Mouse (Mus musculus): ENCODE data around the gene Cpn1. TPM values are rescaled to one million over a fixed set of nuclear protein-coding genes. Genes with fewer than 3 reads are reported as not detected.

Cpn1 gene
- polyA plus RNA-seq, 1 experiment, result not detected

GRCm38 (mm10) chr19:43944566-43944965 is 41.8 kb downstream of the Cpn1 start:
- 84% methylated on average over 8 of the region's 8 CpGs for WGBS
- Histone ChIP-seq H3K4me1 (ENCODE audit: control insufficient read depth, insufficient read depth, low read length) (no peaks in the 10 kb centered on the region), H3K27ac (ENCODE audit: control insufficient read depth, insufficient read depth, low read depth, low read length, poor library complexity) (no peak overlapping the region), H3K4me3 (replicated peaks; ENCODE audit: control insufficient read depth, low read depth, low read length) (no peak overlapping the region)
- TF ChIP-seq CTCF (IDR thresholded peaks at IDR 0.05; ENCODE audit: control insufficient read depth, insufficient read depth, low read length) (no peak), POLR2A (IDR thresholded peaks at IDR 0.05; ENCODE audit: borderline replicate concordance, control insufficient read depth, low read depth, low read length) (no peak)

DNA sequence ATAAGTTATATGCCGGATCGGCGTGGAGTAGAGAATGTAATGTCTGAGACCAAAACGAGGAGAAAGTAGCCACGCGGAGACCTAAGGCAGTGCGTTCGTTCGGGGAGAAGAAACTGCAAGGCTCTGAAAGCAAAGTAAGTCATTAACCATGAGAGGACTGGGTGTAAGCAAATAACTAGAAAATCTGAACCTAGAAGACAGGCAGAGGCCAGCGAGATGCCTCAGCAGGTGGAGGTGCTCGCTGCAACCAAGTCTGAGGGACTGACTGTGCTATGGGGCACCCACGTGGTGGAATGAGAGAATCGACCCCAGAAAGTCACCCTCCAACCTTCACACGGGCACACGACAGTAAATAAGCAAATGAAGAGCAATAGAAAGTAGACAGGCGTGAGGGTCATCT is 43.3 kb downstream of the Cpn1 start:
- H3K27ac ChIP-seq (ENCODE audit: control insufficient read depth, insufficient read depth, low read depth, low read length, poor library complexity), result no peak overlapping the region
- H3K4me1 ChIP-seq (ENCODE audit: control insufficient read depth, insufficient read depth, low read length), result no peaks in the 10 kb centered on the region
- 78% methylated on average over 16 of the region's 16 CpGs for WGBS
- H3K4me3 ChIP-seq (replicated peaks; ENCODE audit: control insufficient read depth, low read depth, low read length), result no peak overlapping the region
- TF ChIP-seq CTCF (IDR thresholded peaks at IDR 0.05; ENCODE audit: control insufficient read depth, insufficient read depth, low read length), result no peak
- no peak for TF ChIP-seq POLR2A (IDR thresholded peaks at IDR 0.05; ENCODE audit: borderline replicate concordance, control insufficient read depth, low read depth, low read length)

- no peak for TF ChIP-seq POLR2A (IDR thresholded peaks at IDR 0.05; ENCODE audit: borderline replicate concordance, control insufficient read depth, low read depth, low read length)
- TF ChIP-seq CTCF (IDR thresholded peaks at IDR 0.05; ENCODE audit: control insufficient read depth, insufficient read depth, low read length), result peak; percentile 67
- 3% methylated on average over 94 of the region's 94 CpGs for WGBS
- Histone ChIP-seq H3K27ac (ENCODE audit: control insufficient read depth, insufficient read depth, low read depth, low read length, poor library complexity) (peak within 1 kb of the TSS; percentile 25; the same call in 1 of the 2 replicates), H3K4me1 (ENCODE audit: control insufficient read depth, insufficient read depth, low read length) (no peaks in the 10 kb centered on the region), H3K4me3 (replicated peaks; ENCODE audit: control insufficient read depth, low read depth, low read length) (peak within 1 kb of the TSS; percentile 77)
Measured at GRCm38 (mm10) chr19:43939769-43940689, 46.3 kb downstream of the Cpn1 start, which contains the start of gene Dnmbp. Dnmbp (minus strand) TSS chr19:43940191.

- Histone ChIP-seq H3K4me1 (ENCODE audit: control insufficient read depth, insufficient read depth, low read length) (no peaks in the 10 kb centered on the region), H3K27ac (ENCODE audit: control insufficient read depth, insufficient read depth, low read depth, low read length, poor library complexity) (peak overlapping the region; percentile 25; the same call in 1 of the 2 replicates), H3K4me3 (replicated peaks; ENCODE audit: control insufficient read depth, low read depth, low read length) (peak overlapping the region; percentile 77)
- TF ChIP-seq CTCF (IDR thresholded peaks at IDR 0.05; ENCODE audit: control insufficient read depth, insufficient read depth, low read length), result no peak
- no peak for TF ChIP-seq POLR2A (IDR thresholded peaks at IDR 0.05; ENCODE audit: borderline replicate concordance, control insufficient read depth, low read depth, low read length)
- WGBS, result 9% methylated on average over 16 of the region's 16 CpGs
Measured at GRCm38 (mm10) chr19:43939171-43939768, 47.1 kb downstream of the Cpn1 start.

- no peak overlapping the region for H3K27ac ChIP-seq (ENCODE audit: control insufficient read depth, insufficient read depth, low read depth, low read length, poor library complexity)
- no peaks in the 10 kb centered on the region for H3K4me1 ChIP-seq (ENCODE audit: control insufficient read depth, insufficient read depth, low read length)
- no peak overlapping the region for H3K4me3 ChIP-seq (replicated peaks; ENCODE audit: control insufficient read depth, low read depth, low read length)
- 51% methylated on average over 11 of the region's 11 CpGs for WGBS
- TF ChIP-seq POLR2A (IDR thresholded peaks at IDR 0.05; ENCODE audit: borderline replicate concordance, control insufficient read depth, low read depth, low read length) (no peak), CTCF (IDR thresholded peaks at IDR 0.05; ENCODE audit: control insufficient read depth, insufficient read depth, low read length) (no peak)
Measured at GRCm38 (mm10) chr19:43938355-43938754, 48.0 kb downstream of the Cpn1 start.

GRCm38 (mm10) chr19:43930926-43931325 is 55.4 kb downstream of the Cpn1 start:
- Histone ChIP-seq H3K27ac (ENCODE audit: control insufficient read depth, insufficient read depth, low read depth, low read length, poor library complexity) (no peak overlapping the region), H3K4me1 (ENCODE audit: control insufficient read depth, insufficient read depth, low read length) (no peaks in the 10 kb centered on the region; the same call in 1 of the 2 replicates)
- WGBS, result 33% methylated on average over 6 of the region's 6 CpGs

DNA sequence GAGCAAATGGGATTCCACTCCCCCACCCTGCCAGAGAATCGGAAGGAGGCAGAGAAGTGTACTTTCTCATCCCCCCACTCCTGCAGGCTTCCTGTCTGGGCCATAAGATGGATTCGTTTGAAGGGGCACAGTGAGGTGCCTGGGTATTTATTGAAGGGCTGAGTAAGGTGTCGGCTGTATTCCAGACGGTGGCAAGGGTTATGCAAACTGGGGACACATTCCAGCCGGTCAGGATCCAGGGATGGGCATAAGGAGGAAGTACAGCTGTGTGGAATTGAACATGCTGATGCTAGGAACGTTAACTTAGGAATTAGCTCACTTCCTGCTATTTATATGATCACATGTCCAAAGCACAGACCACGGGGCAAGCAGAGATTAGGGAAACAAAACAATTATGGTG is 56.0 kb downstream of the Cpn1 start:
- Histone ChIP-seq H3K4me1 (ENCODE audit: control insufficient read depth, insufficient read depth, low read length) (no peaks in the 10 kb centered on the region; the same call in 1 of the 2 replicates), H3K4me3 (replicated peaks; ENCODE audit: control insufficient read depth, low read depth, low read length) (no peak overlapping the region), H3K27ac (ENCODE audit: control insufficient read depth, insufficient read depth, low read depth, low read length, poor library complexity) (no peak overlapping the region)
- TF ChIP-seq CTCF (IDR thresholded peaks at IDR 0.05; ENCODE audit: control insufficient read depth, insufficient read depth, low read length), result no peak
- TF ChIP-seq POLR2A (IDR thresholded peaks at IDR 0.05; ENCODE audit: borderline replicate concordance, control insufficient read depth, low read depth, low read length), result no peak
- 23% methylated on average over 7 of the region's 7 CpGs for WGBS

More at GRCm38 (mm10) chr19:43930926-43931325, 55.4 kb downstream of the Cpn1 start:
- no peak overlapping the region for H3K4me3 ChIP-seq (replicated peaks; ENCODE audit: control insufficient read depth, low read depth, low read length)
- TF ChIP-seq POLR2A (IDR thresholded peaks at IDR 0.05; ENCODE audit: borderline replicate concordance, control insufficient read depth, low read depth, low read length), result no peak
- no peak for TF ChIP-seq CTCF (IDR thresholded peaks at IDR 0.05; ENCODE audit: control insufficient read depth, insufficient read depth, low read length)

- Histone ChIP-seq H3K4me1 (ENCODE audit: control insufficient read depth, insufficient read depth, low read length) (no peaks in the 10 kb centered on the region; the same call in 1 of the 2 replicates), H3K27ac (ENCODE audit: control insufficient read depth, insufficient read depth, low read depth, low read length, poor library complexity) (no peak overlapping the region), H3K4me3 (replicated peaks; ENCODE audit: control insufficient read depth, low read depth, low read length) (no peak overlapping the region)
- TF ChIP-seq CTCF (IDR thresholded peaks at IDR 0.05; ENCODE audit: control insufficient read depth, insufficient read depth, low read length) (no peak), POLR2A (IDR thresholded peaks at IDR 0.05; ENCODE audit: borderline replicate concordance, control insufficient read depth, low read depth, low read length) (no peak)
- WGBS, result 77% methylated on average over 11 of the region's 11 CpGs
Measured at GRCm38 (mm10) chr19:43929869-43930268, 56.5 kb downstream of the Cpn1 start.
